Mouse (Mus musculus): ENCODE results near the gene Sgk1. TPM values are rescaled to one million over a fixed set of nuclear protein-coding genes. Genes with fewer than 3 reads are reported as not detected.

Sgk1 gene
- polyA plus RNA-seq, 1 experiment from 2014 or later = 22.2 TPM

DNA sequence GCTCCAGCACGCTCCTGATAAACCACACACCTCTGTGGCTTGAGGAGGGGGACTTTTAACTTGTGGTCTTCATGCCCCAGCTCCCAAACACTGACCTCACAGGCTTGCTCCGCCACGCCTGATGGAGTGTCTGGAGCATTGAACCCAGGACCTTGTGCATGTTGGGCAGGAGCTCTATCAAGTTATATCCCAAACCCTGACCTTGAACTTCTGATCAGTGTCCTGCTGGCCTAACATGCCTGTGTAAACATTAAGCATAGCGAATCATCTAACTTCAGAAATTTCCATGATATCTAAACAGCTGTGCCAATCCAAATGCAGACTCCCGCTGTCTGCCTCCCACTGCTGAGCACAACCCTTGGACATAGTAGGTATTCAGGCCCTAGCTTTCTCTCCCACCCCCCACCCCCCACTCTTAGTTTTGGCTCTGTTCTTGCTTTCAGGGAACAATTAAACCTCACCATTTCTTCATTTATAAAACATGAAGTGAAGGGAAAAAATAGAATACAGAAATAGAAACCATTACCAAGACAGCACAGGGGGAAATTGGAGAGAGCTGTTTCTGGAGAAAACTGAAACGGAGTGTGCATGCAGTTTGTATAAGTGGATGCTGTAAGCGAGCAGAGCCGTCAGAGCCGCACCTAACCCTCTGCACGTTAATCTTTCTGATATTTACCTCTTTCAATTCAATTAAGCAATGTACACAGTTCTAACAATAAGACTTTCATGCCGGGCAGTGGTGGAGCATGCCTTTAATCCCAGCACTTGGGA is 34.5 kb downstream of the Sgk1 start:
- Histone ChIP-seq H3K27me3 (ENCODE audit: control insufficient read depth, insufficient read depth, low read length) (no peaks in the 10 kb centered on the region), H3K4me3 (ENCODE audit: low read depth, low read length) (no peak overlapping the region), H3K4me2 (no peak overlapping the region), H3K27ac (ENCODE audit: low read depth, low read length) (no peak overlapping the region), H3K36me3 (ENCODE audit: control insufficient read depth, insufficient read depth, low read length) (no peaks in the 10 kb centered on the region), H3K4me1 (ENCODE audit: control insufficient read depth, insufficient read depth, low read length) (0 out of 2 replicates have a peak, but pooled peaks cover 5% of the 10 kb centered on the region), H3K9me3 (replicated peaks; ENCODE audit: control insufficient read depth, low read length) (no peaks in the 10 kb centered on the region), H3K9ac (ENCODE audit: low read depth, low read length) (no peak overlapping the region)
- WGBS (ENCODE audit: insufficient replicate concordance) = 81% methylated on average over 11 of the region's 11 CpGs
- no peak for ATAC-seq (replicated peaks; ENCODE audit: insufficient number of reproducible peaks, low FRiP score, low TSS enrichment)

- Histone ChIP-seq H3K4me3 (ENCODE audit: low read depth, low read length) (no peak overlapping the region), H3K27ac (ENCODE audit: low read depth, low read length) (peak overlapping the region; percentile 31; the same call in 1 of the 2 replicates), H3K4me2 (no peak overlapping the region), H3K4me1 (ENCODE audit: control insufficient read depth, insufficient read depth, low read length) (peaks cover 8% of the 10 kb centered on the region; the same call in 1 of the 2 replicates), H3K9me3 (replicated peaks; ENCODE audit: control insufficient read depth, low read length) (no peaks in the 10 kb centered on the region), H3K27me3 (ENCODE audit: control insufficient read depth, insufficient read depth, low read length) (no peaks in the 10 kb centered on the region), H3K9ac (ENCODE audit: low read depth, low read length) (no peak overlapping the region), H3K36me3 (ENCODE audit: control insufficient read depth, insufficient read depth, low read length) (no peaks in the 10 kb centered on the region)
- WGBS (ENCODE audit: insufficient replicate concordance) = 57% methylated on average over 6 of the region's 6 CpGs
- no peak for ATAC-seq (replicated peaks; ENCODE audit: insufficient number of reproducible peaks, low FRiP score, low TSS enrichment)
These were observed 36.2 kb downstream of the Sgk1 start for GRCm38 (mm10) chr10:21918016-21918749.

GRCm38 (mm10) chr10:21918750-21919145 is 36.8 kb downstream of the Sgk1 start:
- no peak for ATAC-seq (replicated peaks; ENCODE audit: insufficient number of reproducible peaks, low FRiP score, low TSS enrichment)
- Histone ChIP-seq H3K4me3 (ENCODE audit: low read depth, low read length) (no peak overlapping the region), H3K4me1 (ENCODE audit: control insufficient read depth, insufficient read depth, low read length) (peaks cover 12% of the 10 kb centered on the region), H3K27ac (ENCODE audit: low read depth, low read length) (no peak overlapping the region; the same call in 1 of the 2 replicates), H3K36me3 (ENCODE audit: control insufficient read depth, insufficient read depth, low read length) (no peaks in the 10 kb centered on the region), H3K4me2 (no peak overlapping the region), H3K9me3 (replicated peaks; ENCODE audit: control insufficient read depth, low read length) (no peaks in the 10 kb centered on the region), H3K9ac (ENCODE audit: low read depth, low read length) (no peak overlapping the region), H3K27me3 (ENCODE audit: control insufficient read depth, insufficient read depth, low read length) (no peaks in the 10 kb centered on the region)
- WGBS (ENCODE audit: insufficient replicate concordance) = 59% methylated on average over 7 of the region's 7 CpGs

DNA sequence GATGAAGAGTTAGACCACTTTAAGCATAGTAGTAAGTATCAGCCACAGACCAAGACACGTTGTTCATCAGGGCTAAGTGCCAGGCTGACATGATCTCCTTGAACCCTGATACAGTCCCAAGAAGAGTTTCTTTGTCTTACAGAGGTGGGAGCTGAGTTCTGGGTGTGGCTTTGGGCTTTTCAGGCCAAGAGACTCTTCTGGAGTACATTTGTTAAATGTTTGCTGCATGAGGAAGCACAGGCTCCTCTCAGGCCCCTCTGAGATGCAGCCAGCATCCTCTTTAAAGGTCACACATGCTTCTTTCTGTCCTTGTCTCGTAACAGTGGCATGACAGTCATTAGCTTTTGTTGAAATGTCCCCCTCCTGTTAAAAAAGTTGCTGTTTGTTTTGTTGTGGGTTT is 38.6 kb downstream of the Sgk1 start:
- H3K9me3 ChIP-seq (replicated peaks; ENCODE audit: control insufficient read depth, low read length) = no peaks in the 10 kb centered on the region
- H3K4me3 ChIP-seq (ENCODE audit: low read depth, low read length) = no peak overlapping the region
- peaks cover 15% of the 10 kb centered on the region for H3K4me1 ChIP-seq (ENCODE audit: control insufficient read depth, insufficient read depth, low read length)
- H3K27ac ChIP-seq (ENCODE audit: low read depth, low read length) = no peak overlapping the region
- 46% methylated on average over 2 of the region's 2 CpGs for WGBS (ENCODE audit: insufficient replicate concordance)
- H3K36me3 ChIP-seq (ENCODE audit: control insufficient read depth, insufficient read depth, low read length) = no peaks in the 10 kb centered on the region
- H3K4me2 ChIP-seq = no peak overlapping the region
- H3K27me3 ChIP-seq (ENCODE audit: control insufficient read depth, insufficient read depth, low read length) = no peaks in the 10 kb centered on the region
- no peak overlapping the region for H3K9ac ChIP-seq (ENCODE audit: low read depth, low read length)
- no peak for ATAC-seq (replicated peaks; ENCODE audit: insufficient number of reproducible peaks, low FRiP score, low TSS enrichment)

DNA sequence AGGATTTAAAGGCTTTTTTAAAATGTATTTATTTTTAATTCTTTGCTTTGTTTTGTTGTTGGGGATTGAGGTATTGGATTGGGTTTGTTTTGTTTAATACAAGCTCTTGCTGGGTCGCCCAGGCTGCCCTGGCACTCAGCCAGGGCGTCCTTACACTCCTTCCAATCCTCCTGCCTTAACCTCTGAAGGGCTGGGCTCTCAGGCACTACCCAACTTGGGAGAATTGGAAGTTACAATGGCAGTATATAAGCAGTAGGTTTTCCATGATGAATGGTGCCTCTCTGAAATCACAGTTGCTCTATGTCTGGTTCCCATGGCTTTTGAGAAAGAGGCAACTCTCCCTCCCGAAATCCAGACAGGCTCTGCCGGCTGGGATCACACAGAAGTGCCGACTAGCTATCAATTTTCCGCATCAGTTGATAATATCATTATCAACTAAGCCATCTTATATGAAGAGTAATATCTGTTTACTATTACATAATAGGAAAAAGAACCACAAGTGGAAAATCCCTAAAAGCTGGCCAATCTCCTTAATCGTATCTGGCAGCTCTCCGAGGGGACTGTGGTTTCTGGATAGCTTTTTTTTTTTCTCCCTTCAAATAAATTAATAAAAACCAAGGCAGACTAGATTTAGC is 40.8 kb downstream of the Sgk1 start:
- Histone ChIP-seq H3K9ac (ENCODE audit: low read depth, low read length) (no peak overlapping the region), H3K9me3 (replicated peaks; ENCODE audit: control insufficient read depth, low read length) (no peaks in the 10 kb centered on the region), H3K4me3 (ENCODE audit: low read depth, low read length) (no peak overlapping the region), H3K4me2 (no peak overlapping the region), H3K4me1 (ENCODE audit: control insufficient read depth, insufficient read depth, low read length) (peaks cover 19% of the 10 kb centered on the region), H3K36me3 (ENCODE audit: control insufficient read depth, insufficient read depth, low read length) (no peaks in the 10 kb centered on the region), H3K27ac (ENCODE audit: low read depth, low read length) (no peak overlapping the region), H3K27me3 (ENCODE audit: control insufficient read depth, insufficient read depth, low read length) (no peaks in the 10 kb centered on the region)
- ATAC-seq (replicated peaks; ENCODE audit: insufficient number of reproducible peaks, low FRiP score, low TSS enrichment) = no peak
- WGBS (ENCODE audit: insufficient replicate concordance) = 61% methylated on average over 8 of the region's 8 CpGs

- Histone ChIP-seq H3K4me3 (ENCODE audit: low read depth, low read length) (no peak overlapping the region), H3K9me3 (replicated peaks; ENCODE audit: control insufficient read depth, low read length) (no peaks in the 10 kb centered on the region), H3K9ac (ENCODE audit: low read depth, low read length) (0 out of 2 replicates have a peak overlapping the region, but pooled peaks have one; percentile 29), H3K4me2 (peak overlapping the region; percentile 47), H3K27ac (ENCODE audit: low read depth, low read length) (no peak overlapping the region), H3K27me3 (ENCODE audit: control insufficient read depth, insufficient read depth, low read length) (no peaks in the 10 kb centered on the region), H3K36me3 (ENCODE audit: control insufficient read depth, insufficient read depth, low read length) (no peaks in the 10 kb centered on the region), H3K4me1 (ENCODE audit: control insufficient read depth, insufficient read depth, low read length) (peaks cover 20% of the 10 kb centered on the region)
- ATAC-seq (replicated peaks; ENCODE audit: insufficient number of reproducible peaks, low FRiP score, low TSS enrichment) = 0 out of 2 replicates have a peak, but pooled peaks have one; percentile 22
- WGBS (ENCODE audit: insufficient replicate concordance) = 15% methylated on average over 9 of the region's 9 CpGs
These were observed 41.5 kb downstream of the Sgk1 start for GRCm38 (mm10) chr10:21923495-21923952.

- Histone ChIP-seq H3K27me3 (ENCODE audit: control insufficient read depth, insufficient read depth, low read length) (no peaks in the 10 kb centered on the region), H3K4me3 (ENCODE audit: low read depth, low read length) (no peak overlapping the region), H3K4me1 (ENCODE audit: control insufficient read depth, insufficient read depth, low read length) (peaks cover 17% of the 10 kb centered on the region), H3K4me2 (no peak overlapping the region), H3K36me3 (ENCODE audit: control insufficient read depth, insufficient read depth, low read length) (no peaks in the 10 kb centered on the region), H3K9me3 (replicated peaks; ENCODE audit: control insufficient read depth, low read length) (no peaks in the 10 kb centered on the region), H3K9ac (ENCODE audit: low read depth, low read length) (no peak overlapping the region), H3K27ac (ENCODE audit: low read depth, low read length) (no peak overlapping the region)
- ATAC-seq (replicated peaks; ENCODE audit: insufficient number of reproducible peaks, low FRiP score, low TSS enrichment) = no peak
- 82% methylated on average over 16 of the region's 16 CpGs for WGBS (ENCODE audit: insufficient replicate concordance)
These were observed 42.2 kb downstream of the Sgk1 start for GRCm38 (mm10) chr10:21924051-21924720.

- WGBS (ENCODE audit: insufficient replicate concordance) = 60% methylated on average over 5 of the region's 5 CpGs
- Histone ChIP-seq H3K4me3 (ENCODE audit: low read depth, low read length) (no peak overlapping the region), H3K9ac (ENCODE audit: low read depth, low read length) (no peak overlapping the region), H3K4me2 (no peak overlapping the region), H3K4me1 (ENCODE audit: control insufficient read depth, insufficient read depth, low read length) (peaks cover 17% of the 10 kb centered on the region), H3K9me3 (replicated peaks; ENCODE audit: control insufficient read depth, low read length) (no peaks in the 10 kb centered on the region), H3K27ac (ENCODE audit: low read depth, low read length) (no peak overlapping the region), H3K36me3 (ENCODE audit: control insufficient read depth, insufficient read depth, low read length) (no peaks in the 10 kb centered on the region), H3K27me3 (ENCODE audit: control insufficient read depth, insufficient read depth, low read length) (no peaks in the 10 kb centered on the region)
- ATAC-seq (replicated peaks; ENCODE audit: insufficient number of reproducible peaks, low FRiP score, low TSS enrichment) = no peak
These were observed 45.0 kb downstream of the Sgk1 start for GRCm38 (mm10) chr10:21926941-21927340.
